Mouse (Mus musculus): ENCODE results near the gene Stil.

DNA sequence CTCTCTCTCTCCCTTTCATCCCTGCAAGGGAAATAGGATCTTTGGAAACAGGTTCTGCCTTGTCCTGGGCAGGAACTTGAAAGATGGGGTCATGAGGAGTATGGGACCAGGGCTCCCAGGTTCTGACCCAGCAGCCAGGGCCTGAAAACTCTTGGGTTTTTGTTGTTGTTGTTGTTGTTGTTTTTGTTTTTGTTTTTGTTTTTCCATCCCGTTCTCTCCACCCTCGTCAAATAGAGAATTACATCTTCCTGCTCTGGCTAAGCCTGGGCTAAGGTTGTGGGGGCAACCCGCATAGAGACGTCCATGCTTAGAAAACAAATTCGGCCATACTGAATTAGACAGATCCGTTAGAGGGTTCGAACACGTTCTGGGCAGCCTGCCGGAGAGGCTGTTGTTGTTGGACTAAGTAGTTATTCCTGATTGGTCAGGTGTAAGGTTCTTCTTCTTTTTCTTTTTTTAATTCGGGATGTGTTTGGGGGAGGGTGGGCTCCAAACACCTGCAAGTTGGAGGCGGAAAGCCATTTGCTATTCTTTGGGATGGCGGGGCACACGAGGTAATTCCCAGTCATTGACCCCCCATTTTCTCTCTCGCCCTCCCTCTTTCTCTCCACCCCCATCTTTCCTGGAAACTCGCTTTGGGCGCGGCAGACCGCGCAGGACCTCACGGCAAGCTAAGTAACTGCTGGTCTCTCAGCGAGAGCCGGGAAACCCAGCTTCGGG lies 59.1 kb downstream of the Stil start:
- no peak for TF ChIP-seq EP300 (IDR thresholded peaks at IDR 0.05)
- TF ChIP-seq CTCF (IDR thresholded peaks at IDR 0.05): no peak
